In the genomic region with DNA sequence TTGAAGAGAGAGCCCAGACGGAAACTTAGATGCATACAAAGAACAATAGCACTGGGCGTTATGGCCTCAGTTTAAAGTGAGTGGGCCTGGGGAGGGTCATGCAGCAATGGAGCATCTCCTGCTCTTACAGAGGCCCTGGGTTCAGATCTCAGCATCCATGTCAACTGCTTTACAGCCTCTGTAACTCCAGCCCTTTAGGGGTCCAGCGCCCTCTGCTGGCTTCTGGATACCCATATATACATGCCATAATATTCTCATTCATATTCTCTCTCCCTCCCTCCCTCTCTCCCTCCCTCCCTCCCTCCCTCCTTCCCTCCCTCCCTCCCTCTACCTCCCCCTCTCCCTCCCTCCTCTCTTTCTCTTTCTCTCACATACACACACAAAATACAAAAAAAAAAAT, we compare ENCODE assay signal across 9 mouse cellular contexts. TPM values are rescaled to one million over a fixed set of nuclear protein-coding genes. Genes with fewer than 3 reads are reported as not detected.
DNase-seq lines count a peak whose midpoint lies in the region; ATAC-seq lines count a peak whose summit lies in the region.
"Had no signal": no experiment of that assay in that cellular context is flagged by ENCODE, and none has a peak within 500 bp of the region (broad histone marks: within the 10 kb centered on the region; RNA-seq: fewer than 3 reads in every experiment).

No protein-coding gene starts in this region.

- no peak for ATAC-seq in CD4-positive, CD25-positive, alpha-beta regulatory T cell, adult 4 months
- 0 out of 2 replicates have a peak, but pooled peaks have one; percentile 40 for ATAC-seq in granulocyte monocyte progenitor cell, adult 5-6 weeks (replicated peaks; ENCODE audit: poor library complexity, severe bottlenecking)

- peak; percentile 62 for DNase-seq in CD4-positive, CD25-positive, alpha-beta regulatory T cell, adult 2 months (ENCODE audit: low read depth, low spot score)
- peak; percentile 19 for DNase-seq in lung, postnatal 10 days
- no peak for DNase-seq in lung, postnatal 4 days
- peak; percentile 50 for DNase-seq in splenic B cell, adult 2 months (ENCODE audit: low read depth, low spot score)
- no peak for DNase-seq in urinary bladder, postnatal 10 days (ENCODE audit: low spot score)
- DNase-seq in left cerebral cortex, adult 18-20 months (ENCODE audit: low spot score in 2 of 2), result no peak

- no peaks in the 10 kb centered on the region for H3K27me3 ChIP-seq in splenic B cell, adult 2 months (ENCODE audit: control insufficient read depth, insufficient read depth, low read length, poor library complexity, severe bottlenecking)
- H3K27me3 ChIP-seq: heart, embryonic 15.5 days had no signal

- H3K36me3 ChIP-seq in splenic B cell, adult 2 months (ENCODE audit: control insufficient read depth, insufficient read depth, low read length, poor library complexity, severe bottlenecking), result no peaks in the 10 kb centered on the region
- H3K36me3 ChIP-seq: heart, embryonic 15.5 days had no signal

RNA-seq across cellular contexts. Expression of gene Sertad2, which starts 49.0 kb away (rescaled TPM):
- polyA plus RNA-seq in CD4-positive, CD25-positive, alpha-beta regulatory T cell, adult 4 months (2017; shearing (Covaris generic)), result 10 to 100 TPM; 18.5 TPM
- total RNA-seq in granulocyte monocyte progenitor cell, adult 5-6 weeks (2014; fragmentation: Nextera tagmentation), result 5.7 and 7.5 TPM in 2 replicates
- total RNA-seq in granulocyte monocyte progenitor cell, adult 5-6 weeks (2017), result 7.3 and 9.3 TPM in 2 replicates
- 10 to 100 TPM; 20.1 to 23.6 TPM for total RNA-seq in left cerebral cortex, adult 18-20 months (2021)

Comparison
In these comparisons a context has a peak if more than half of its experiments do, and no peak if none do; other contexts are left out.
1. DNase-seq: peak in CD4-positive, CD25-positive, alpha-beta regulatory T cell, adult 2 months (single experiment), lung, postnatal 10 days (single experiment) and splenic B cell, adult 2 months (single experiment); none in lung, postnatal 4 days (0 of 2), urinary bladder, postnatal 10 days (single experiment) and left cerebral cortex, adult 18-20 months (0 of 2).